Mouse (Mus musculus) brown adipose tissue, adult 24 weeks (tissue): Measurements from ENCODE around the gene Fyttd1. TPM values are rescaled to one million over a fixed set of nuclear protein-coding genes. Genes with fewer than 3 reads are reported as not detected.

Source experiments
- H3K27ac ChIP-seq: fragments of 200-500 bp; replicated peaks from 2 replicates; pipeline ENCODE4 v1.5.1; 2012; ENCODE audit warnings: low read depth, mild to moderate bottlenecking, low read length
- H3K4me1 ChIP-seq: fragments of 200-500 bp; 2 replicates; pipeline ENCODE4 v1.6.1; 2012; ENCODE audit warnings: low read length, mixed read lengths; ENCODE audit not compliant: control insufficient read depth, insufficient read depth, insufficient read length
- H3K4me3 ChIP-seq: fragments of 200-500 bp; 2 replicates; pipeline ENCODE4 v1.5.1; 2012; ENCODE audit warnings: low read depth, mild to moderate bottlenecking, low read length, moderate library complexity; ENCODE audit not compliant: insufficient read depth
- polyA plus RNA-seq: library from polyadenylated mRNA; stranded (reverse); fragments of >200 nt; gene quantifications from 2 replicates; pipeline ENCODE4 v1.2.4, GENCODE M21; 2012; ENCODE audit not compliant: missing spikeins, insufficient read depth, insufficient read length

Gene Fyttd1
- polyA plus RNA-seq, 1 experiment: 45.4 TPM

DNA sequence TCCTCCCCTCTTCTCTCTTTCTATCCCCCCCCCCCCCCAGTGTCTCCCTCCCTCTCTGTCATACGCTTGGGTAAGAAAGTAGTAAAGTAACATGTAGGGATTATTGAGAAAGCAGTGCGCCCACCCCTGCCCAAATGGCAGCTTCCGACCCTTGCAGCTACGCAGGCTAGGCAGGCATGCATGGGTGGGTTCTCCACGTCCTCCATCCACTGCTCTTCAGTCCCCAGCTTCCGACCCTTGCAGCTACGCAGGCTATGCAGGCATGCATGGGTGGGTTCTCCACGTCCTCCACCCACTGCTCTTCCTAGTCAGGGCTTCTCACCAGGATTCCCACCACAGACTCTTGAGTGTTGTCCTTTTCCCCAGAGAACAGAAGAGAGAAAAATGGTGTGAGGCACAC, 70.7 kb downstream of the Fyttd1 start:
- H3K4me3 ChIP-seq: no peak overlapping the region
- H3K4me1 ChIP-seq: peaks cover 22% of the 10 kb centered on the region
- no peak overlapping the region for H3K27ac ChIP-seq

DNA sequence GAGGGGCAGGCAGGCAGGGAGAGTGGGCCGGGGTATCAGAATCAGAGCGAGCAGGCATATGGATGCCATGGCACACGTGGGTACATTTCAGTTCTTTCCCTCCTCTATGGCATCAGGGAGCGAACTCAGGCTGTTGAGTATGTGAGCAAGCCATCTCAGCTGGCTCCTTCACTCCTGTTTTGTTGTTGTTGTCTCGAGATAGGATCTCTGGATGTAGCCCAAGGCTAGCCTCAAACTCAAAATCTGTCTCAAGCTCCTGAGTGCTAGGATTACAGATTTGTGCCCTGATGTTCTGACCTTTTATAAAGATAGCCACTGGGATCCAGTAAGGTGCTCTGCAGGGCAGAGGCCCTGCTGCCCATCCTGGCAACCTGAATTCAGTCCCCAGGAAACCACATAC, 71.4 kb downstream of the Fyttd1 start:
- Histone ChIP-seq H3K4me3 (no peak overlapping the region), H3K4me1 (peaks cover 22% of the 10 kb centered on the region), H3K27ac (0 out of 2 replicates have a peak overlapping the region, but pooled peaks have one; percentile 12)

DNA sequence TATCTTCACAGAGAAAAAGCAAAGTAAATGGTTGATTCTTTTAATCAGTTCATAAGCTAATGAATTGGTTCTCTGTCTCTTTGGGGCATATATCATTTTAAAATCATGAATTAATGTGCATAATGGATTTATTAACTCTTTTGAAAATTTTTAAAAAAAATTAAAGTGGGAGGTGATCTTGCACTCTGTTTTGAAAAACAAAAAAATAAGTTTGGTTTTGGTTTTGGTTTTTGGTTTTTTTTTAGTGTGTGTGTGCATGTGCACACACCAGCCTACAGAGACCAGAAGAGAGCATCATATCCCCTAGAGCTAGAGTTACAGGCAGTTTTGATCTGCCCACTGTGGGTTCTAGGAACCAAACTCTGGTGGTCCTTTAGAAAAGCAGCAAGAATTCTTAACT, 72.0 kb downstream of the Fyttd1 start:
- H3K27ac ChIP-seq: peak overlapping the region; percentile 21
- H3K4me1 ChIP-seq: peaks cover 22% of the 10 kb centered on the region
- H3K4me3 ChIP-seq: no peak overlapping the region

DNA sequence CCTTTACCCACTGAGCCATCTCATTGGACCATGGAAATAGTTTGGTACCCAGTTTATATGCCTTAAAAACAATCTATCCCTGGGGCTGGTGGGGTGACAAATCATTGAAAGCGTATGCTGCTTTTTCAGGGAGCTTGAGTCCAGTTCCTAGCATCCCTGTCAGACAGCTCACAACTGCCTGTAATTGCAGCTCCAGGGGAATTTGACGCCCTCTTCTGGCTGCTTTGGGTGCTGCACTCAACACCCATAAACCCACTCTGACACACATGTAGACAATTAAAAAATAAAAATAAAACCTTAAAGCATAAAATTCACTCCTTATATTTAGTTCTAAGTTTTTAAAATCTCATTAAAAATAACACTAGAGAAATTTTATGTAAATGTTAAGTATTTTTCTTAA, 73.8 kb downstream of the Fyttd1 start:
- peaks cover 19% of the 10 kb centered on the region for H3K4me1 ChIP-seq
- H3K27ac ChIP-seq: no peak overlapping the region
- H3K4me3 ChIP-seq: no peak overlapping the region

DNA sequence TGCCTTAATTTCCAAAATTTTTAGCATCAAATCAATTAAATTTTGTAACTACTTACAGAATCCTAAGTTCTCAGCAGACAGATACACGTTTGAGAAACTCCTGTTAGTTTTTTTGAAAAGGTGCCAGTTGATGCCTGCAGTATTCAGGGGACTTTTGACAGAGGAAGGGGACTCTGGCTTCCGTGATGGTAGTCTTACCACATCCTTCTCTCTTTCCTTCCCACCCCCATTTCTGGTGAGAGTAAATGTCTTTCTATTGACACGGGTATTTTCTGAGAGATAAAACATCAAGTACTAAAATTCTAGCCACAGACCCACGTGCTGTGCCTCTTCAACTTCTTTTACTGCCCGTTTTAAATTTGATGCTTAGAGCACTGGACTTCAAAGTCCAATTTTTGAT, 76.5 kb downstream of the Fyttd1 start:
- H3K4me3 ChIP-seq: no peak overlapping the region
- no peak overlapping the region for H3K27ac ChIP-seq
- H3K4me1 ChIP-seq: peaks cover 5% of the 10 kb centered on the region

DNA sequence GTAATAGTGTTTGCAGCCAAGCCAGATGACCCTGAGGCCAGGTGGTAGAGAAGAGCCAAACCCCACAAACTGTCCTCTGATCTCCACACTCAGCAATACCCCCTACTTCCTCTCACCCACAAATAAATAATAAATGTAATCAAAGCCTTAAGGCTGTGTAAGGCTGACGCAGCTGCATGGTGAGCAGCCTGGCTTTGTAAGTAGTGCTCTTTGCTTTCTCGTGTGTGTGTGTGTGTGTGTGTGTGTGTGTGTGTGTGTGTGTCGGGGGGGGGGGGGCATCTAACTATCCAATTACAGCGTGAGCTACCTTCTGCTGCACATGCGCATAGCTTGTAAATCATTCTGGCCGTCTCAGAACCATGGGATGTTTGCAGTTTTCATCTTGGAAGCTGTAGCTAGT, 77.0 kb downstream of the Fyttd1 start:
- H3K27ac ChIP-seq: no peak overlapping the region

DNA sequence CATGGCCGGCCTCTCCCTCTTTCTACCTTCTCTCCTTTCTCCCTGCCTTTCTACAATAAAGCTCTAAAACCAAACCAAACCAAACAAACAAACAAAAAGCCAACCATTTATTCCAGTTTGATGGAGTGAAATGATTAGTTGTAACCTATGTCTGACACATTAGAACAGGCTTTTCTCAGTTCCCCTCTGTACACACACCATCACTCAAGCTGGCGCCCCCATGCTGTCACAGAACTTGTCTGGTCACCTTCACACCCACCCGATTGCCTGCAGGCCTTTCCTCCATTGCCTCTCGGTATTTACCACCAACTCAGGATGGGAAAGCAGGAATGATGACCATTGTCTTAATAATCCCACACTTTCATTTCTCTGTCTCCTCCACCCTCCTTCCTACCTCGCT, 79.6 kb downstream of the Fyttd1 start:
- Histone ChIP-seq H3K4me1 (no peaks in the 10 kb centered on the region), H3K27ac (no peak overlapping the region), H3K4me3 (no peak overlapping the region)

More for the DNA sequence above, 77.0 kb downstream of the Fyttd1 start:
- no peak overlapping the region for H3K4me3 ChIP-seq
- H3K4me1 ChIP-seq: peaks cover 4% of the 10 kb centered on the region; the same call in 1 of the 2 replicates

Other genes starting within 250 kb of the Fyttd1 start
- 18.7 and 24.1 TPM in 2 replicates for gene Tnk2, start 233.6 kb upstream of the Fyttd1 start, polyA plus RNA-seq
- gene Muc4, start 141.6 kb upstream of the Fyttd1 start, polyA plus RNA-seq: not detected in 2 replicates
- gene Muc20, start 80.1 kb upstream of the Fyttd1 start, polyA plus RNA-seq: not detected in 2 replicates
- not detected in 2 replicates for gene Smbd1, start 67.0 kb upstream of the Fyttd1 start, polyA plus RNA-seq
- 9.6 and 12.6 TPM in 2 replicates for gene Rubcn, start 266 bp downstream of the Fyttd1 start, polyA plus RNA-seq
- 10.2 and 13.6 TPM in 2 replicates for gene Lrch3, start 36.6 kb downstream of the Fyttd1 start, polyA plus RNA-seq
- 0.87 and 0.92 TPM in 2 replicates for gene Iqcg, start 178.7 kb downstream of the Fyttd1 start, polyA plus RNA-seq
- 699 and 762 TPM in 2 replicates for gene Rpl35a, start 179.0 kb downstream of the Fyttd1 start, polyA plus RNA-seq
- gene Lmln, start 185.0 kb downstream of the Fyttd1 start, polyA plus RNA-seq: 2.1 and 2.4 TPM in 2 replicates